Mouse (Mus musculus) urinary bladder, postnatal 14 days (tissue): ENCODE measurements around the gene Tsc22d1.

Source experiments
- DNase-seq: peaks from one replicate; pipeline ENCODE4 v3.0.0; 2021; ENCODE audit warnings: low spot score

The Tsc22d1 gene

DNA sequence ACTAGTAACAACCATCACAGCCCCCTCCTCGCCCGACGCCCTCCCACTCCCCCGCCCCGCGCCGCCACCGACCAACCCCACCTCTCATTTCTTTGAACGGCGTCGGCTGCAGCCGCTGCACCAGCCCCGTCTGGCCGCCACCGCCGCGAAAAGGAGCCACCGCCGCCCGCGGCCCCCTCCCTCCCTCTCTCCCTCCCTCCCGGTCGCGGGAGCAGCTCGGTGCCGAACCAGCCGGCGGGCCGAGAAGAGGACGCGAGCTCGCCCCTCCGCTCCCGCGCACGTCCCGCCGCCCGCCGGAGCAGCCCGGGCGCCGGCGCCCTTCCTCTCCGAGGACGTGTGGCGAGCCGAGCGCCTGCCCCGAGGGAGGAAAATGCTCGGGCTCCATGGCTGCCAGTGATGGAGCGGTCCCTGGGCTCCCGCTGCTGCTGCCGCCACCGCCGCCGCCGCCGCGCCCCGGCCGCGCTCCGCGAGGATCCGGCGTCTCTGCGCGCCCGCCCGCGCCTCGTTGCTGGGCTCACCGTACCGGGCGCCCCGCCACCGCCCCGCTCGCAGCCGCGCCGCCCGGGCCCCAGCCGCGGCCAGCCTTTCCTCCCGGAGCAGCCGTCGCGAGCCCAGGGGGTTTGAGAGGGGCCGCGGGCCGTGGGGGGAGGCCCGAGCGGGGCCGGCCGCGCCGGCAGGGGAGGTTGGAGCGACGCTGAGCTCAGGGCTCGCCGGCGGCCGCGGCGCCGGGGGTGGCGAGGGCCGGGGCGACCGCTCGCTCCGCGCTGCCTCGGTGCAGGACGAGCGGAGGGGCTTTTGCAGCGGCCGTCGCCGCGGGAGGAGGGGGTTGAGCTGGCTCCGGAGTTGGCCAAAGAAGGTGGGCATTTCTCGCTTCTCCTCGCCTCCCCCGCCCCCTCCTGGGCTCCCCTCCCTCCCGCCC, at the start of gene Tsc22d1:
Tsc22d1 (plus strand) TSS at position 100 of the 919 bp plus-strand sequence.
- DNase-seq, result peak; percentile 21

GRCm38 (mm10) chr14:76373638-76374037, 41.1 kb upstream of the Tsc22d1 start:
- DNase-seq, result no peak

- DNase-seq, result no peak
Observed at GRCm38 (mm10) chr14:76374601-76375000, 40.2 kb upstream of the Tsc22d1 start.

- no peak for DNase-seq
Observed at GRCm38 (mm10) chr14:76376561-76376960, 38.2 kb upstream of the Tsc22d1 start.

DNA sequence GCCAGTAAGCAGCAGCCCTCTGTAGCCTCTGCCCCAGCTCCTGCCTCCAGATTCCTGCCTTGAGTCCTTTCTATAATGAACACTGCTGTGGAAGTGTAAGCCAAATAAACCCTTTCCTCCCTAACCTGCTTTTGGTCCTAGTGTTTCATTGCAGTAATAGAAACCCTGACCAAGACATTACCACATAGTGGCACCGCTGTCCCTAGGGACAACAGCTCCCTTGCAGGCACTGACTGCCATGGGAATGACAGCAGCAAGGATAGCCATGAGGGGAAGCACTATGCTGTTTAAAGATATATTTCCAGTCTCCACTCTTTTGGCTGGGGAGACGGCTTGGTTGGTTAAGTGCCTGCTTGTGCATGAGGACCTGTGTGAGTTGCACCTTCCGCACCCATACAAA, 35.4 kb upstream of the Tsc22d1 start:
- no peak for DNase-seq

GRCm38 (mm10) chr14:76388025-76388424, 26.7 kb upstream of the Tsc22d1 start:
- no peak for DNase-seq

GRCm38 (mm10) chr14:76398251-76398650, 16.5 kb upstream of the Tsc22d1 start:
- DNase-seq, result no peak

- DNase-seq, result no peak
Observed at GRCm38 (mm10) chr14:76402574-76402973, 12.2 kb upstream of the Tsc22d1 start.

- DNase-seq, result no peak
Observed at GRCm38 (mm10) chr14:76409111-76409510, 5.7 kb upstream of the Tsc22d1 start.

- DNase-seq, result no peak
Observed at GRCm38 (mm10) chr14:76413773-76414121, 1.0 kb upstream of the Tsc22d1 start.

DNA sequence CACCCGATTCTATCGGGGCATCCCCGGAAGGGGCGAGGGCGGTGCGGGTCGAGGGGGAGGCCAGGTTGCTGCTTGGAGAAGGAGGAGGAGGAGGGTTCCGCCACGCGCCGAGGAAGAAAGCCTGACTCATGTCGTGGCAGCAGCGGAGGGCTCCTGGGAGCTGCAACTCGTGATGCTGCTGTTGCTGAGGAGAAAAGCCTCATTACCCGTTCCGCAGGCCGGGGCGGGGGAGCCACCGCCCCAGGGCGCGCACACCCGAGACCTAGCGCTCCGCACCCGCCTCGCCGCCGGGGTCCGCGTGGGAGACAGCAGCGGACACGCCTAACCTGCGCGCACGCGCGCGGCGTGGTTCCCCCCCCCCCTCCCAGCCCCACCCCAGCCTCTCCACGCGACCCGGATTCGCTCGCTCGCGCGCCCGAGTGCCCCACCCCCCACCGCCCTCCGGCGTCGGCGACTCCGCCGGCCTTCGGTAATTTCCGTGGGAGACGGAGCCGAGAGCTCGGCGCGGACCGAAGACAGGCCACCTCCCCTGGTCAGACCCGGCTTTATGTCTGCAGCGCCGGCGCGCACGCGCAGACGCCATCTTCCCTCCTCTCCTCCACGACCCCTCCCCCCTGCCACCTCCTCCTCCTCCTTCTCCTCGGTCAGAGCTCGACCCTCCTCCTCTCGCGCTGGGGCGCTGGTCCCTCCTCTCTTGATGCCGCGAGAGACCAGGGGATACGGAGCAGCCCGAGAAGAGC, 469 bp upstream of the Tsc22d1 start:
- peak; percentile 97 for DNase-seq

DNA sequence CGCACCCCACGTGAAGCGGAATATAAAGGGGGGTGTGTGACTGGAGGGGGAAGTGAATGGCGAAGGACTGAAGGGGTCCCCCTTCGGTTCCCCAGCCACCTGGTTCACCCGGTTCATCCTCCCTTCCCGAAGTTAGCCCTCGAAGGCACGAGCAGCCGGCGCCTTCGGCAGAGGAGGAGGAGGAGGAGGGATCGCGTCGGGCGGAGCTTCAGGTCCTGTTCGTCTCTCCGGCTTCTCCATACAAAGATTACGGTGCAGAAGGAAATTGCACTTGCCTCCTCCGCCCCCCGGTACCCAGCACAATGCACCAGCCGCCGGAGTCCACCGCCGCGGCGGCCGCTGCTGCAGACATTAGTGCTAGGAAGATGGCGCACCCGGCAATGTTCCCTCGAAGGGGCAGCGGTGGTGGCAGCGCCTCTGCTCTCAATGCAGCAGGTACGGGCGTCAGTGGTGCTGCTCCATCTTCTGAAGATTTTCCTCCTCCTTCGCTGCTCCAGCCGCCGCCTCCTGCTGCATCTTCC, 1.1 kb downstream of the Tsc22d1 start:
- peak; percentile 36 for DNase-seq

DNA sequence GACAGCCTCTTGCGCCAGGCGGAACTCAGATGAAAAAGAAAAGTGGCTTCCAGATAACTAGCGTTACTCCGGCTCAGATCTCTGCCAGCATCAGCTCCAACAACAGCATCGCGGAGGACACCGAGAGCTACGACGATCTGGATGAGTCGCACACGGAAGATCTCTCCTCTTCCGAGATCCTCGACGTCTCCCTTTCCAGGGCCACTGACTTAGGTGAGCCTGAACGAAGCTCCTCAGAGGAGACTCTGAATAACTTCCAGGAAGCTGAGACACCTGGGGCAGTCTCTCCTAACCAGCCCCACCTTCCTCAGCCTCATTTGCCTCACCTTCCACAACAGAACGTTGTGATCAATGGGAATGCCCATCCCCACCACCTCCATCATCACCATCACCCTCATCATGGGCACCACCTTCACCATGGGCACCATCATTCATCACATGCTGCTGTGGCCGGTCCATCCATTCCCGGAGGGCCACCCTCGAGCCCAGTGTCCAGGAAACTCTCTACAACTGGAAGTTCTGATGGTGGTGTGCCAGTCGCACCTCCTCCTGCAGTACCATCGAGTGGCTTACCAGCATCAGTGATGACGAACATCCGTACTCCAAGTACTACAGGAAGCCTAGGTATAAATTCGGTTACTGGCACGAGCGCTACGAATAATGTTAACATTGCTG, 1.7 kb downstream of the Tsc22d1 start:
- DNase-seq, result peak; percentile 12

DNA sequence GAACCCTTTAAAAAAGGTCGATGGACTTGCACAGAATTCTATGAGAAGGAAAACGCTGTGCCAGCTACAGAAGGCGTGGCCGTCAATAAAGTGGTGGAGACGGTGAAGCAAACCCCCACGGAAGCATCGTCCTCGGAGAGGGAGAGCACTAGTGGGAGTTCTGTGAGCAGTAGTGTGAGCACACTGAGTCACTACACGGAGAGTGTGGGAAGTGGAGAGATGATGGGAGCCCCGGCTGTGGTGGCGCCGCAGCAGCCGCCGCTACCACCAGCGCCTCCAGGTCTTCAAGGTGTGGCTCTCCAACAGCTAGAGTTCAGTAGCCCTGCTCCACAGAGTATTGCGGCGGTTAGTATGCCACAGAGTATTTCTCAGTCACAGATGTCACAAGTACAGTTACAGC, 2.6 kb downstream of the Tsc22d1 start:
- DNase-seq, result no peak

- no peak for DNase-seq
Observed at GRCm38 (mm10) chr14:76420726-76421125, 6.0 kb downstream of the Tsc22d1 start.

DNA sequence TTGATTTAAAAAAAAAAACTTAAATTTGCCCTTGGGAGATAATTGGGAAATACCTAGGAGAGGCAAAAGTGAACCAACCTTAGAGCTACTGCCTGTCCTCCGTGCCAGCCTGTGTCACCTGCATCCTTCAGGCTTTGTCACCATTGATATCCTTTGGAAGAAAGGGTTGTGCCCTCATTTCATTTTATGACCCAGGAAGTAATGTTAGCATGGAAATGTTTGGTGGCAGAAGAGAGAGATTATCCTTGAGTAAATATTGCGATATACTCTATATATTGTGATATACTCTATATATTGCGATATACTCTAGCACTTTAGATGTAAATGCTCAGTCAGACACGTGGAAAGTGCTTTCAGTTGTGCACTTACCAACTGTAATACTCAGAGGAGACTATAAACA, 6.4 kb downstream of the Tsc22d1 start:
- DNase-seq, result no peak

DNA sequence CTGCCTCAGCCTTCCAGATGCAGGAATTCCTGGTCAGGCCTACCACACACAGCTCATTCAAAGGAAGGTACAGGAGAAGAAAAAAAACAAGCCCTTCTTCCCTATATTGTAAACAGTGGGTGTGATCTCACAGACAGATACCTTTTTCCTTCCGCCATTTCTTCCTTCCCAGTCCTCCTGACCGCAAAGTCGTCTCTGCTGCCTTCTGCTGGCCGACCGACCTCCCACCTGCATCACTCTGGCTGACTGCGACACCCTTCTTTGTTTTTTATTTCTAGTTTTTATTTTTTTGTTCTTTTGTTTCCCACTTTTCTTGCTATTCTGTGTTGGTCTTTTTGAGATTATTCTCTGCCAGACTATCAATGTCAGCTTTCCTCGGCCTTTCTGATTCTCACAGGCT, 10.7 kb downstream of the Tsc22d1 start:
- DNase-seq, result no peak

GRCm38 (mm10) chr14:76425986-76426530, 11.3 kb downstream of the Tsc22d1 start:
- DNase-seq, result no peak

DNA sequence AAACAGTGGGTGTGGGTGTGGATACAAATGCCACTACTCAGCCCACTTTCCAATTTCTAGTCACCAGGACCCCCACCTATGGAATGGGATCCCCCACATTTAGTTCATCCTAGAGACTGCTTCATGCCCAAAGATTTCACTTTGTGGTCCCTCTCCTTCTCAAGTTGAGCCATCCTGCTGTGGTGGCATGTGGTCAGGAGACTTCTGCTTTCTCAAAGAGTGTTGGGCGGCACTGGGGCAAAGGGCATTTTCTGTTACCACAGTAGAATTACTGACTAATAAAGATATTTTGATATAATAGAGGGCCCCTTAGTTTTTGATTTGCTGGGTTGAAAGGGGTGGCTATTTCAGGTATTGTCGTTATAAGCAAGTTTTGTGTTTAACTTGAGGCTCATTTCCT, 14.1 kb downstream of the Tsc22d1 start:
- DNase-seq, result no peak

DNA sequence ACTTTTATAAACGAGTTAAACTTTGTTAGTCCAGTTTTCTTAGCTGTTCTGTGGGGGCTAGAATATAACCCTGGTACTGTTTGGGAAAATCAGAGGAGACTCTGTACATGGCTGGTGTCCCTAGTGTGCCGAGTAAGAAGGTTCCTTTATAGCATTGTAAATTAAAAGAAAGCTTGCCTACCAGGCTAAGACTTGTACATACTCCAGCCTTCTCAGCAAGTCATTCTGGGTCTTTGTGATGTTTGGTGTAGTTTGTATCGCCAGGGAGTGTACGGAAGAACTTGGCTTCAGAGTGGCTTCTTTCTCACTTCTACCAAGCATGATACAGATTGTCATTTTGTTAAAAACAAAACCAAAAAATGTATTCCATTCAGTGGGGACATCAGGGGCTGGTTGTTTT, 17.2 kb downstream of the Tsc22d1 start:
- DNase-seq, result no peak

DNA sequence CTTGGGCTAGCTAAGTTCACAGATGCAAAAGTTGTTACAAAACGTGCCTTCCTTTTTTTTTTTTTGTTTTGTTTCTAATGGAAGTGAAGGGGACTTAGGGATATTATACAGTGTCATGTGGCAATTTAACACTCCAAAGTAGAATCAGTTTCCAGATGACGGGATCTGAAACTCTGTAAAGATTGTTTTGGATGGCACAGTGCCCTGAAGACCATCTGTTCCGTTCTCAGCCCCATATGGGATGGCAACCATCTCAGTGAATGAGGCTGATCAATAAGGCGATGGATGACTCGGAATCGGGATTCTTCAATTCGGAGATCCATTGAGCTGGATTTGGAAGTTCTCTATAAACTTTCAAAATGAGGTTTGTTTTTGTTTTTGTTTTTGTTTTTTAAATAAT, 17.6 kb downstream of the Tsc22d1 start:
- no peak for DNase-seq

- no peak for DNase-seq
Observed at GRCm38 (mm10) chr14:76432816-76433215, 18.1 kb downstream of the Tsc22d1 start.
